Mouse (Mus musculus) megakaryocyte, embryonic 14.5 days (primary cell): ENCODE measurements around the gene Cdc14a.

ENCODE experiments used
- FLI1 ChIP-seq: IDR thresholded peaks from 2 replicates; pipeline ENCODE4 v1.6.1; 2012; ENCODE audit warnings: low read length, inconsistent platforms, mixed read lengths
- GATA1 ChIP-seq: IDR thresholded peaks from 3 replicates; pipeline ENCODE4 v1.6.1; 2012; ENCODE audit warnings: mixed read lengths, low read length, inconsistent platforms, borderline replicate concordance

GRCm38 (mm10) chr3:116302581-116302980, 121.3 kb downstream of the Cdc14a start:
- TF ChIP-seq GATA1 = no peak
- TF ChIP-seq FLI1 = no peak
